Comparison of ENCODE assay signal across 8 mouse cellular contexts in genomic region chr2:152766387-152767123, GRCm38 (mm10). TPM values are rescaled to one million over a fixed set of nuclear protein-coding genes. Genes with fewer than 3 reads are reported as not detected.
DNase-seq lines count a peak whose midpoint lies in the region; ATAC-seq lines count a peak whose summit lies in the region.

No protein-coding gene starts in this region.

- peaks cover 67% of the 10 kb centered on the region for H3K4me1 ChIP-seq in megakaryocyte, embryonic 14.5 days

- H3K9me3 ChIP-seq in megakaryocyte, embryonic 14.5 days, result no peaks in the 10 kb centered on the region

- peaks cover 18% of the 10 kb centered on the region for H3K36me3 ChIP-seq in megakaryocyte, embryonic 14.5 days (replicated peaks; ENCODE audit: low read length)

- DNase-seq in adrenal gland, adult 18-20 months (ENCODE audit: low spot score in 2 of 2), result peak; percentile 95 to 96
- peak; percentile 94 for DNase-seq in embryo, embryonic 10 days (ENCODE audit: low spot score)
- peak; percentile 84 for DNase-seq in gastrocnemius, postnatal 25 days
- DNase-seq in left cerebral cortex, adult 8-10 months (ENCODE audit: low spot score in 2 of 2), result peak; percentile 50 to 91
- peak; percentile 68 to 78 for DNase-seq in right cerebral cortex, postnatal 36 days (ENCODE audit: low spot score in 2 of 2)
- peak; percentile 88 to 97 for DNase-seq in urinary bladder, postnatal 4 days (ENCODE audit: low spot score in 2 of 2)

- ATAC-seq in inflammation-experienced regulatory T-cells, adult 6 months, result peak; percentile 85

- H3K4me3 ChIP-seq in megakaryocyte, embryonic 14.5 days (replicated peaks), result peak overlapping the region; percentile 83

- H3K27me3 ChIP-seq in megakaryocyte, embryonic 14.5 days (replicated peaks), result no peaks in the 10 kb centered on the region

RNA-seq across cellular contexts. Expression of gene Cox4i2, which starts 12.6 kb away (rescaled TPM):
- 1 to 10 TPM; 2.5 to 3.8 TPM for total RNA-seq in adrenal gland, adult 18-20 months (2021)
- total RNA-seq in gastrocnemius, postnatal 25 days (2021), result 1 to 10 TPM; 2.2 to 2.7 TPM
- polyA plus RNA-seq in inflammation-experienced regulatory T-cells, adult 6 months (2017; shearing (Covaris generic)), result not detected
- 1 to 10 TPM; 2.1 to 4.8 (median 2.5) TPM for total RNA-seq in left cerebral cortex, adult 8-10 months (2022)
- polyA plus RNA-seq in megakaryocyte, embryonic 14.5 days (2012; ENCODE audit: insufficient read depth, low replicate concordance), result 2.8 TPM in 1 of 2 replicates, not detected in the other

RNA-seq across cellular contexts. Expression of gene Id1, which starts 30.5 kb away (rescaled TPM):
- total RNA-seq in adrenal gland, adult 18-20 months (2021), result 10 to 100 TPM; 51.8 to 93.4 TPM
- 10 to 100 TPM in 1 of 2 experiments, 1 to 10 TPM in 1; 9.7 to 14.0 TPM for total RNA-seq in gastrocnemius, postnatal 25 days (2021)
- under 1 TPM in 1 of 3 experiments, not detected in 2; 0.91 TPM for polyA plus RNA-seq in inflammation-experienced regulatory T-cells, adult 6 months (2017; shearing (Covaris generic))
- 10 to 100 TPM; 19.1 to 30.8 (median 22.9) TPM for total RNA-seq in left cerebral cortex, adult 8-10 months (2022)
- 9.3 and 45.9 TPM in 2 replicates for polyA plus RNA-seq in megakaryocyte, embryonic 14.5 days (2012; ENCODE audit: insufficient read depth, low replicate concordance)

Comparison
In these comparisons a context has a peak if more than half of its experiments do, and no peak if none do; other contexts are left out.
1. Peak in every context shown above with its lines: DNase-seq, ATAC-seq and H3K4me3 ChIP-seq.